Mouse (Mus musculus) retina, embryonic 14.5 days (tissue): ENCODE measurements around the gene Il12rb1.
"Not testable (repeated sequence)": the region's sequence is repeated elsewhere in the genome, so short reads cannot be mapped to it uniquely, and the experiment has no call there.

Source experiments
- DNase-seq: peaks from one replicate; pipeline ENCODE4 v3.0.0-alpha.2; 2015; ENCODE audit warnings: low spot score

The Il12rb1 gene

GRCm38 (mm10) chr8:70800648-70801047 lies 7.6 kb upstream of the Il12rb1 start:
- no peak for DNase-seq

GRCm38 (mm10) chr8:70801156-70801555 lies 7.1 kb upstream of the Il12rb1 start:
- DNase-seq: no peak

- no peak for DNase-seq
Observed at GRCm38 (mm10) chr8:70801830-70802229, 6.4 kb upstream of the Il12rb1 start.

- no peak for DNase-seq
Observed at GRCm38 (mm10) chr8:70802786-70803510, 5.3 kb upstream of the Il12rb1 start.

- DNase-seq: peak; percentile 27
Observed at GRCm38 (mm10) chr8:70803761-70804480, 4.3 kb upstream of the Il12rb1 start.

GRCm38 (mm10) chr8:70804481-70805206 lies 3.6 kb upstream of the Il12rb1 start, which contains the start of gene Mast3:
Gene Mast3, minus strand, starts transcription at chr8:70805054.
- peak; percentile 84 for DNase-seq

- DNase-seq: no peak
Observed at GRCm38 (mm10) chr8:70806541-70806940, 1.7 kb upstream of the Il12rb1 start.

- DNase-seq: no peak
Observed at GRCm38 (mm10) chr8:70807304-70807703, 945 bp upstream of the Il12rb1 start.

- DNase-seq: no peak
Observed at GRCm38 (mm10) chr8:70808955-70809701, 879 bp downstream of the Il12rb1 start.

- no peak for DNase-seq
Observed at GRCm38 (mm10) chr8:70810962-70811680, 2.9 kb downstream of the Il12rb1 start.

- no peak for DNase-seq
Observed at GRCm38 (mm10) chr8:70812055-70812454, 3.8 kb downstream of the Il12rb1 start.

GRCm38 (mm10) chr8:70812885-70813284 lies 4.6 kb downstream of the Il12rb1 start:
- no peak for DNase-seq

GRCm38 (mm10) chr8:70816679-70817078 lies 8.4 kb downstream of the Il12rb1 start:
- DNase-seq: no peak

- peak; percentile 68 for DNase-seq
Observed at GRCm38 (mm10) chr8:70820101-70820935, 12.1 kb downstream of the Il12rb1 start.

- DNase-seq: peak; percentile 89
Observed at GRCm38 (mm10) chr8:70821399-70821962, 13.2 kb downstream of the Il12rb1 start.

GRCm38 (mm10) chr8:70821992-70822391 lies 13.7 kb downstream of the Il12rb1 start:
- DNase-seq: no peak

GRCm38 (mm10) chr8:70822594-70822993 lies 14.3 kb downstream of the Il12rb1 start:
- not testable (repeated sequence) for DNase-seq

GRCm38 (mm10) chr8:70823802-70824201 lies 15.6 kb downstream of the Il12rb1 start:
- no peak for DNase-seq

- DNase-seq: no peak
Observed at GRCm38 (mm10) chr8:70825816-70826215, 17.6 kb downstream of the Il12rb1 start.

GRCm38 (mm10) chr8:70827010-70827409 lies 18.8 kb downstream of the Il12rb1 start:
- DNase-seq: no peak
